Mouse (Mus musculus): ENCODE data around the gene E130309D02Rik. TPM values are rescaled to one million over a fixed set of nuclear protein-coding genes. Genes with fewer than 3 reads are reported as not detected.
A peak's percentile ranks its signal among the peaks of the same experiment; 100 is the strongest.

E130309D02Rik gene
- polyA plus RNA-seq, 2 experiments = 12.7 to 13.7 TPM

GRCm38 (mm10) chr5:143314183-143314729 lies 904 bp downstream of the E130309D02Rik start:
- Histone ChIP-seq H3K4me2 (ENCODE audit: low read depth) (peak overlapping the region; percentile 89), H3K9ac (replicated peaks) (peak overlapping the region; percentile 74), H3K36me3 (replicated peaks; ENCODE audit: control insufficient read depth, insufficient read depth, low read depth) (peaks cover 26% of the 10 kb centered on the region), H3K27ac (peak overlapping the region; percentile 30), H3K9me3 (ENCODE audit: control insufficient read depth, low read length) (no peaks in the 10 kb centered on the region), H3K4me3 (ENCODE audit: insufficient read depth in 1 of 2, low read depth in 2 of 2, low read length in 2 of 2) (peak overlapping the region; percentile 75 to 92), H3K4me1 (replicated peaks; ENCODE audit: control insufficient read depth in 2 of 2, insufficient read depth in 2 of 2, low read length in 1 of 2) (peaks cover 3 to 13% of the 10 kb centered on the region in 2 experiments; a peak in 3 of 4 replicates), H3K27me3 (ENCODE audit: control insufficient read depth, insufficient read depth, low read length) (no peaks in the 10 kb centered on the region)
- TF ChIP-seq EP300 (IDR thresholded peaks at IDR 0.05; ENCODE audit: low read depth) (no peak), CTCF (IDR thresholded peaks at IDR 0.05; ENCODE audit: low read depth) (no peak)
- 7% methylated on average over 16 of the region's 16 CpGs for WGBS (ENCODE audit: insufficient replicate concordance)
- DNase-seq (ENCODE audit: low read depth in 3 of 3, low spot score in 3 of 3) (peak; percentile 25 to 46 (median 37)), ATAC-seq (ENCODE audit: insufficient read depth) (peak; percentile 56; the same call in 1 of the 2 replicates)

GRCm38 (mm10) chr5:143311886-143312285 lies 3.3 kb downstream of the E130309D02Rik start:
- 54% methylated on average over 8 of the region's 8 CpGs for WGBS (ENCODE audit: insufficient replicate concordance)
- H3K27ac ChIP-seq = no peak overlapping the region
- H3K9ac ChIP-seq (replicated peaks) = no peak overlapping the region
- H3K36me3 ChIP-seq (replicated peaks; ENCODE audit: control insufficient read depth, insufficient read depth, low read depth) = peaks cover 41% of the 10 kb centered on the region
- H3K9me3 ChIP-seq (ENCODE audit: control insufficient read depth, low read length) = no peaks in the 10 kb centered on the region
- H3K4me1 ChIP-seq (replicated peaks; ENCODE audit: control insufficient read depth in 2 of 2, insufficient read depth in 2 of 2, low read length in 1 of 2) = peaks cover 3 to 13% of the 10 kb centered on the region in 2 experiments; a peak in 3 of 4 replicates
- DNase-seq (ENCODE audit: low read depth in 3 of 3, low spot score in 3 of 3) = peak; percentile 64 to 70 (median 65)
- TF ChIP-seq CTCF (IDR thresholded peaks at IDR 0.05; ENCODE audit: low read depth) (peak; percentile 97), EP300 (IDR thresholded peaks at IDR 0.05; ENCODE audit: low read depth) (no peak)
- H3K4me2 ChIP-seq (ENCODE audit: low read depth) = no peak overlapping the region
- no peak overlapping the region for H3K4me3 ChIP-seq (ENCODE audit: insufficient read depth in 1 of 2, low read depth in 2 of 2, low read length in 2 of 2)
- no peaks in the 10 kb centered on the region for H3K27me3 ChIP-seq (ENCODE audit: control insufficient read depth, insufficient read depth, low read length)
- no peak for ATAC-seq (ENCODE audit: insufficient read depth)

GRCm38 (mm10) chr5:143309916-143310315 lies 5.2 kb downstream of the E130309D02Rik start:
- 88% methylated on average over 7 of the region's 7 CpGs for WGBS (ENCODE audit: insufficient replicate concordance)
- ATAC-seq (ENCODE audit: insufficient read depth) (no peak), DNase-seq (ENCODE audit: low read depth in 3 of 3, low spot score in 3 of 3) (no peak)
- no peak overlapping the region for H3K27ac ChIP-seq
- H3K9ac ChIP-seq (replicated peaks) = no peak overlapping the region
- H3K9me3 ChIP-seq (ENCODE audit: control insufficient read depth, low read length) = no peaks in the 10 kb centered on the region
- no peaks in the 10 kb centered on the region for H3K27me3 ChIP-seq (ENCODE audit: control insufficient read depth, insufficient read depth, low read length)
- TF ChIP-seq CTCF (IDR thresholded peaks at IDR 0.05; ENCODE audit: low read depth) (no peak), EP300 (IDR thresholded peaks at IDR 0.05; ENCODE audit: low read depth) (no peak)
- H3K36me3 ChIP-seq (replicated peaks; ENCODE audit: control insufficient read depth, insufficient read depth, low read depth) = peaks cover 55% of the 10 kb centered on the region
- peaks cover 3 to 10% of the 10 kb centered on the region in 2 experiments; a peak in 3 of 4 replicates for H3K4me1 ChIP-seq (replicated peaks; ENCODE audit: control insufficient read depth in 2 of 2, insufficient read depth in 2 of 2, low read length in 1 of 2)
- no peak overlapping the region for H3K4me3 ChIP-seq (ENCODE audit: insufficient read depth in 1 of 2, low read depth in 2 of 2, low read length in 2 of 2)
- H3K4me2 ChIP-seq (ENCODE audit: low read depth) = no peak overlapping the region

- TF ChIP-seq EP300 (IDR thresholded peaks at IDR 0.05; ENCODE audit: low read depth) (no peak), CTCF (IDR thresholded peaks at IDR 0.05; ENCODE audit: low read depth) (no peak)
- H3K4me1 ChIP-seq (replicated peaks; ENCODE audit: control insufficient read depth in 2 of 2, insufficient read depth in 2 of 2, low read length in 1 of 2) = peaks cover under 1 to 10% of the 10 kb centered on the region in 2 experiments; a peak in 3 of 4 replicates
- H3K36me3 ChIP-seq (replicated peaks; ENCODE audit: control insufficient read depth, insufficient read depth, low read depth) = peaks cover 55% of the 10 kb centered on the region
- 87% methylated on average over 5 of the region's 5 CpGs for WGBS (ENCODE audit: insufficient replicate concordance)
- DNase-seq (ENCODE audit: low read depth in 3 of 3, low spot score in 3 of 3) (no peak), ATAC-seq (ENCODE audit: insufficient read depth) (no peak)
- no peak overlapping the region for H3K27ac ChIP-seq
- no peak overlapping the region for H3K4me3 ChIP-seq (ENCODE audit: insufficient read depth in 1 of 2, low read depth in 2 of 2, low read length in 2 of 2)
- no peaks in the 10 kb centered on the region for H3K27me3 ChIP-seq (ENCODE audit: control insufficient read depth, insufficient read depth, low read length)
- H3K9me3 ChIP-seq (ENCODE audit: control insufficient read depth, low read length) = no peaks in the 10 kb centered on the region
- no peak overlapping the region for H3K4me2 ChIP-seq (ENCODE audit: low read depth)
- H3K9ac ChIP-seq (replicated peaks) = no peak overlapping the region
Observed at GRCm38 (mm10) chr5:143308825-143309224, 6.3 kb downstream of the E130309D02Rik start.

- Histone ChIP-seq H3K27ac (no peak overlapping the region), H3K4me1 (replicated peaks; ENCODE audit: control insufficient read depth in 2 of 2, insufficient read depth in 2 of 2, low read length in 1 of 2) (no peaks in the 10 kb centered on the region), H3K4me2 (ENCODE audit: low read depth) (no peak overlapping the region), H3K27me3 (ENCODE audit: control insufficient read depth, insufficient read depth, low read length) (no peaks in the 10 kb centered on the region), H3K36me3 (replicated peaks; ENCODE audit: control insufficient read depth, insufficient read depth, low read depth) (peaks cover 39% of the 10 kb centered on the region), H3K9me3 (ENCODE audit: control insufficient read depth, low read length) (no peaks in the 10 kb centered on the region), H3K4me3 (ENCODE audit: insufficient read depth in 1 of 2, low read depth in 2 of 2, low read length in 2 of 2) (no peak overlapping the region), H3K9ac (replicated peaks) (no peak overlapping the region)
- WGBS (ENCODE audit: insufficient replicate concordance) = 86% methylated on average over 7 of the region's 7 CpGs
- ATAC-seq (ENCODE audit: insufficient read depth) = no peak
- DNase-seq (ENCODE audit: low read depth in 3 of 3, low spot score in 3 of 3) = no peak
- TF ChIP-seq EP300 (IDR thresholded peaks at IDR 0.05; ENCODE audit: low read depth) (no peak), CTCF (IDR thresholded peaks at IDR 0.05; ENCODE audit: low read depth) (no peak)
Observed at GRCm38 (mm10) chr5:143304251-143304650, 10.9 kb downstream of the E130309D02Rik start.

All from liver, embryonic 14.5 days (tissue).